Mouse (Mus musculus) retina, adult 2 months (tissue): ENCODE measurements at regions not wholly inside any gene's neighbourhood (a gene's known extent, or its start where the extent isn't known, plus 50 kb on each side); places are given as distances from the start of the nearest gene placed in this dataset.
A peak's percentile ranks its signal among the peaks of the same experiment; 100 is the strongest.
"Not testable (repeated sequence)": the region's sequence is repeated elsewhere in the genome, so short reads cannot be mapped to it uniquely, and the experiment has no call there.

Experiments used
- DNase-seq: peaks from one replicate; pipeline ENCODE4 v3.0.0-alpha.2; 2012; ENCODE audit warnings: low read depth, low spot score

- DNase-seq = no peak
These were observed 505.4 kb downstream of the Sema5a start for GRCm38 (mm10) chr15:32749971-32750370.

DNA sequence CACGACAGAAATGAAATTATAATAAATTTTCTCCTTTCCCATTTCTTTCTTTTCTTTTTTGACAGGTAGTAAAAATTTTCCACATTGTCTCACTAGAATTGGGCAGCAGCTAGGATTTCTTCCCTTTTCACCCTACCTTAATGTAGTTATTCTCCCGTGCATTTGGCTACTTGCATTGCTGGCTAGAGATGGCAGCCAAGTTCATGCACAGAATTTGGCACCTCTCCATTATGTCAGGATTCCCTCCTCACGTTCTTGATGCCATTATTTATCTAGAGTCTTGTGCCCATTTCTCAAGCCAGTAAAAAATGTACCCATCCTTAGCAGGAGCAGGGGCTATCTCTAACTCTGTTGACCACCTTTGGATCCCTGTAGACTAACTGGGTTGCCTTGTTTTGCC, 507.4 kb downstream of the Sema5a start:
- no peak for DNase-seq

- DNase-seq = no peak
These were observed 515.5 kb downstream of the Sema5a start for GRCm38 (mm10) chr15:32760141-32760540.

DNA sequence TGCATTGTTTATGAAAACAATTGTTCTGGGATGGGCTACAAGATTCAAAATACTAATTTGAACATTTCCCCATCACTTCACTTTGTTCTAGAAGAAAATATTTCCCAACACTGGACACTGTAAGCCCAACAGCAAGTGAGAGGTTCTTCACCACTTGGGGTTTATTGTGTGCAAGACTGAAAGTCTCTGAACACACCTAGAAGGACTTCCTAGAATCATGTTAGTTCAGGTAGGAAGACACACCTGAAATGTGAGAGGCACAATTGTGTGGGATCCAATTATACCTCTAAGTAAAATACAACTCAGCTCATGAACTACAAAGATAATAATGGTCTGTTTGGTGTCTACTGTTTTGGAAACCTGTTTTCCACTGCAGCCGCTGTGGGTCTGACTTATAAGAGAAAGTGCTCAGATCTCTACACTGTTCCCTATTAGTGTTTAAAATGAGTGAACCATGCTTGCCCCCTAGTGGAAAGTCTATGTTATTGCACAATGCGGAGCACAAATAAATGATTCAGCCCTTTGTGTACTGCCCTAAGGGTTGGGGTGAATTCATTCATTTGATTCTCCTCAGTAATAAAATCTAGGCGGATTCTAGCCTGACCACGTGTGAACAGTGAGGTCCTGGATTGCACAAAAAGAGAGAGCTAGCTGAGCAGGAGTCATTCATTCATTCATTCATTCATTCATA, 521.5 kb downstream of the Sema5a start:
- DNase-seq = peak; percentile 18

DNA sequence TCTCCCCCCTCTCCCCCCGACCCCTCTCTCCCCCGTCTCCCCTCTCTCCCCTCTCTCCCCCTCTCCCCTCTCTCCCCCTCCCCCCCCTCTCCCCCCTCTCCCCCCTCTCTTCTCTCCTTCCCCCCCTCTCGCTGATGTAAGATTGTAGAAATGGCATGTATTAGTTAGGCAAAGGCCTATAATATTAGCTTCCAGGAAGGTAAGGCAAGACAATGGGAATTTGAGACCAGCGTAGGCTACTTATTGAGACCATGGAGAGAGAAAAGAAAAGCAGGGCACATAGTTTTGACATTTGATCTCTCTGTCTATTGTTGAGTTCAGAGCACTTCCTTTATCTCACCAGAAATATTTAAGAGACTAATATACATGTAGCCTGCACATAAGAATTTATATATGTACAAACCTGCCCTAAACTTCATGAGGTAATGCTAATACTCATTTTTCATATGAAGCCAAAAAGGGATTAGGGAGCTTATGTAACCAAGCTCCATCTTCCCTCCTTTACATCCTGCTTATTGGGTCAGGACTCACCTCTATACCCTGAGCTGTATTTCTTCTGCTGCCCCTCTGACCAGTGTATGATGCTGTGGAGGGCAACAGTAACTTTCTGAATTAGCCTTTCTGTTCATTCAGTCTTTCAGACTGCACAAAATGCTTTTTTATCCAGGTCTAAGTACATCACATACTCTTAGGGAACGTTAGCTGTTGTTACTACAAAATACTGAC, 522.3 kb downstream of the Sema5a start:
- DNase-seq = no peak

DNA sequence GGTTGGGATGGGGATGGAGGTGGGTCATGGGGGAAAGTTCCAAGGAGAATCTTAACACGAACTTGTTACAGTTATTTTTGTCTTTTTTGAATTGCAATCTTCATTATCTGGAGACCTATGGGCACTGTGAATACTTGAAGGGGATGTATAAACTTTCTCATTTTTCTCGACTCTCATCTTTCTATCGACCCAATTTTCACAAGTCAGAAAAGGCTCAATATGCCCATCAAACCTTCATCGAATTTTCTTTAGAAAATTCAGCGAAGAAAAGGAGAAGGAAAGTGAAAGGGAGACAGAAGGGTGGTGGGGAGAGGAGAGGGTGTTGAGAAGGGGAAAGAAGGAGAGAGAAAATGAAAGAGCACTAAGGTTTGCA, 533.6 kb downstream of the Sema5a start:
- not testable (repeated sequence) for DNase-seq

GRCm38 (mm10) chr15:32778599-32779273, 534.1 kb downstream of the Sema5a start:
- DNase-seq = peak; percentile 30

GRCm38 (mm10) chr15:32779274-32779615, 534.6 kb downstream of the Sema5a start:
- not testable (repeated sequence) for DNase-seq

DNA sequence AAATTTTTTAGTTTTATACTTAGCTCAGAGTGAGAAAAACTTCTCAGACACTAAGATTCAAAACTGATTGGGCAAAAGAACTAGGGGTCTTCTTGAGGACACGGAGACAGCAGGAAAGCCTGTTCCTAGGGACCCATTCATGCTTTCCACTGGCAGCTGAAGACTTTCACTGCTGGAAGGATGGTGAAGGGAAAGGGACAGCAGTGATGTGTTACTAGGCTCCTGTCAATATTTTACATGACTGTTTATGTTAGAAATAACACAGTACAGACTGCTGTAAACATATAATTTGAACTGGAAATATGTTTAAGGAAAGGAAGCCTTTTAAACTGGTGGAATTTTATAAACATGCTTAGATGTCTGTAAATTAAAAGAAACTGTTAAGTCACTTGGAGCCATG, 537.0 kb downstream of the Sema5a start:
- not testable (repeated sequence) for DNase-seq

DNA sequence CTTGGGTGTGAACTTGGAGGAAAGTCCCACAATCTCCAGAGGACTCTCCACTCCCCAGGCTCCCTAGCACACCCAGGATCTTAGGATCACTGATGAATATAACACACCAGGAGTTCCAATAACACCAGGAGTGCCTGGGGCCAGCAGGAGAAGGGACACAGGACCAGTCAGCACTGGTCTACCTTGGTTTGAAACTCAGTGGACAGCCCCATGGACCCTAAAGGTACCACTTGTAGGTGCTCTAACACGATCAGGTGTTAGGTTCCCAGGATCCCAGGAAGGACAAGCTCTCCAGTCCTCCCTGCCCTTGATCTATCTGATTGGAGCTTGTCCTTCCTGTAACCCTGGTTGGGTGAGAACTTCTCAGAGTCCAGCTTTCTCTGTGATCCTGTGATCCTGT, 554.6 kb downstream of the Sema5a start:
- no peak for DNase-seq

DNA sequence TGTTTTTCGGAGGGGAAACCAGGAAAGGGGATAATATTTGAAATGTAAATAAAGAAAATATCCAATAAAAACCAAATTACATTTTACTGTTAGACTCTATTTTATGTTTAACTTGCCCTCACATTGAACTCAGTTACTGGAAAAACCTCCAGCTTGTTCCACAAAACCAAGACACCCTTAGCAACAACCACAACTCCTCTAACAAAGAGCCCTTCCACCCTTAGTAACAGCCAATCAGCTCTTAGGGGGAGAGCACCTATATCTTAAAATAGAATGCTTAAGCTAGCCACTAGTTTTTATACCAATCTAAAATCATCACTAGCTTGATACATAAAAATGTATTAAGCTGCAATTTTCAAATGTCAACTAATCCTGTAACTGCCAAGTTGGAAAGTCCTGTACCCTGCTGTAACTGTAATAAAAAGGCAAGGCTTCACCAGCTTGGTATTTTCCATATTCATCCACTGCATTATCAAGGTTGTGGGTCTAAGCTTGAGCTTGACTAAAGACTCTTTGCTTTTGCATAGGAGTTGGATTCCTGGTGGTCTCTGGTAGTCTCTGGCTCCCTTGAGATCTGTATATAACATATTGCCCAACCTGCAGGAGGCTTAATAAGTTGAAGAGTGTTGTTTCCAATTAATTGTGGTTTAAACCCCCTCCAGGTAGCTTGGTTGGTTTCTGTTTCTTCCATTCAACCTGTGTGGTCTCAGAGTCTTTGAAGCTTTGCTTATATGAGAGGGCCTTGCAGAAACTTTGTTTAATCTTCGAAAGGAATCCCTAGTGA, 566.4 kb downstream of the Sema5a start:
- DNase-seq = no peak

- DNase-seq = peak; percentile 42
These were observed 595.4 kb downstream of the Sema5a start for GRCm38 (mm10) chr15:32839966-32840365.
